Comparison of ENCODE assay signal across 9 mouse cellular contexts in genomic region chr15:102761745-102762378, GRCm38 (mm10). TPM values are rescaled to one million over a fixed set of nuclear protein-coding genes. Genes with fewer than 3 reads are reported as not detected.
DNase-seq lines count a peak whose midpoint lies in the region; ATAC-seq and TF ChIP-seq lines count a peak whose summit lies in the region.
"Had no signal": no experiment of that assay in that cellular context is flagged by ENCODE, and none has a peak within 500 bp of the region (broad histone marks: within the 10 kb centered on the region; RNA-seq: fewer than 3 reads in every experiment).

No protein-coding gene starts in this region.

- peak; percentile 31 for DNase-seq in thymus, postnatal 0 days (ENCODE audit: low spot score)
- DNase-seq in thymus, postnatal 14 days: no peak
- DNase-seq in naive thymus-derived CD4-positive, alpha-beta T cell, adult 2 months (ENCODE audit: low read depth): peak; percentile 26
- DNase-seq in thymus, adult 18-20 months: no peak

- TF ChIP-seq CTCF in bone marrow, adult 2 months (IDR thresholded peaks at IDR 0.05; ENCODE audit: control insufficient read depth, insufficient read depth, low read length): peak; percentile 47; the same call in 1 of the 2 replicates

- H3K27me3 ChIP-seq in forebrain, embryonic 12.5 days: peaks cover 70% of the 10 kb centered on the region
- peaks cover 23% of the 10 kb centered on the region for H3K27me3 ChIP-seq in intestine, embryonic 16.5 days (replicated peaks; ENCODE audit: control insufficient read depth, insufficient read depth, low read length)
- peaks cover 22% of the 10 kb centered on the region; the same call in 1 of the 2 replicates for H3K27me3 ChIP-seq in limb, embryonic 13.5 days

- H3K4me1 ChIP-seq in bone marrow, adult 2 months (ENCODE audit: control insufficient read depth, insufficient read depth, low read length): no peaks in the 10 kb centered on the region
- H3K4me1 ChIP-seq in forebrain, embryonic 12.5 days: peaks cover 9% of the 10 kb centered on the region
- H3K4me1 ChIP-seq in intestine, embryonic 16.5 days (ENCODE audit: control insufficient read depth, insufficient read depth, low read length): no peaks in the 10 kb centered on the region
- no peaks in the 10 kb centered on the region for H3K4me1 ChIP-seq in limb, embryonic 13.5 days
- H3K4me1 ChIP-seq: embryonic facial prominence, embryonic 13.5 days had no signal

- WGBS in bone marrow, adult 2 months: 7% methylated on average over 7 of the region's 7 CpGs
- 9% methylated on average over 7 of the region's 7 CpGs for WGBS in forebrain, embryonic 12.5 days
- WGBS in intestine, embryonic 16.5 days: 14% methylated on average over 7 of the region's 7 CpGs
- WGBS in limb, embryonic 13.5 days: 16% methylated on average over 7 of the region's 7 CpGs

- no peak overlapping the region for H3K27ac ChIP-seq in bone marrow, adult 2 months (ENCODE audit: control insufficient read depth, insufficient read depth, low read depth, low read length, poor library complexity)
- H3K27ac ChIP-seq in forebrain, embryonic 12.5 days: no peak overlapping the region
- no peak overlapping the region for H3K27ac ChIP-seq in intestine, embryonic 16.5 days (ENCODE audit: low read length)
- H3K27ac ChIP-seq in limb, embryonic 13.5 days: no peak overlapping the region
- H3K27ac ChIP-seq: embryonic facial prominence, embryonic 13.5 days had no signal

- H3K9ac ChIP-seq in forebrain, embryonic 12.5 days: no peak overlapping the region
- no peak overlapping the region for H3K9ac ChIP-seq in intestine, embryonic 16.5 days (ENCODE audit: low read depth, low read length)
- H3K9ac ChIP-seq in limb, embryonic 13.5 days: no peak overlapping the region
- H3K9ac ChIP-seq: embryonic facial prominence, embryonic 13.5 days had no signal

- H3K9me3 ChIP-seq in forebrain, embryonic 12.5 days: no peaks in the 10 kb centered on the region
- no peaks in the 10 kb centered on the region for H3K9me3 ChIP-seq in intestine, embryonic 16.5 days (ENCODE audit: control insufficient read depth, low read length)
- no peaks in the 10 kb centered on the region for H3K9me3 ChIP-seq in limb, embryonic 13.5 days
- H3K9me3 ChIP-seq: embryonic facial prominence, embryonic 13.5 days had no signal

- H3K36me3 ChIP-seq in forebrain, embryonic 12.5 days (replicated peaks): no peaks in the 10 kb centered on the region
- H3K36me3 ChIP-seq in intestine, embryonic 16.5 days (ENCODE audit: control insufficient read depth, insufficient read depth, low read length): no peaks in the 10 kb centered on the region
- no peaks in the 10 kb centered on the region for H3K36me3 ChIP-seq in limb, embryonic 13.5 days
- H3K36me3 ChIP-seq: embryonic facial prominence, embryonic 13.5 days had no signal

- peak; percentile 61 for ATAC-seq in forebrain, embryonic 12.5 days (ENCODE audit: low FRiP score)
- ATAC-seq in intestine, embryonic 16.5 days: peak; percentile 53
- peak; percentile 80 for ATAC-seq in limb, embryonic 13.5 days (ENCODE audit: low FRiP score, low read depth)

- no peak overlapping the region for H3K4me3 ChIP-seq in bone marrow, adult 2 months (replicated peaks; ENCODE audit: control insufficient read depth, low read depth, low read length)
- no peak overlapping the region for H3K4me3 ChIP-seq in forebrain, embryonic 12.5 days (replicated peaks)
- no peak overlapping the region for H3K4me3 ChIP-seq in intestine, embryonic 16.5 days (ENCODE audit: low read length)
- no peak overlapping the region for H3K4me3 ChIP-seq in limb, embryonic 13.5 days
- H3K4me3 ChIP-seq: embryonic facial prominence, embryonic 13.5 days had no signal

- no peak overlapping the region for H3K4me2 ChIP-seq in forebrain, embryonic 12.5 days
- no peak overlapping the region for H3K4me2 ChIP-seq in intestine, embryonic 16.5 days (ENCODE audit: low read depth, low read length)
- no peak overlapping the region for H3K4me2 ChIP-seq in limb, embryonic 13.5 days (replicated peaks)
- H3K4me2 ChIP-seq: embryonic facial prominence, embryonic 13.5 days had no signal

- no peak for TF ChIP-seq POLR2A in bone marrow, adult 2 months (IDR thresholded peaks at IDR 0.05; ENCODE audit: borderline replicate concordance, control insufficient read depth, low read depth, low read length)

RNA-seq across cellular contexts. Expression of gene Calcoco1, which starts 39.9 kb away (rescaled TPM):
- 55.9 and 58.4 TPM in 2 replicates for polyA plus RNA-seq in thymus, postnatal 0 days (2015; fragmentation: Nextera tagmentation; extraction: Ambion mirVana)
- polyA plus RNA-seq in bone marrow, adult 2 months (2011; ENCODE audit: insufficient read depth, insufficient read length, low replicate concordance, missing spikeins): 24.4 and 28.0 TPM in 2 replicates
- 38.8 and 42.7 TPM in 2 replicates for polyA plus RNA-seq in forebrain, embryonic 12.5 days (2016; fragmentation: Nextera tagmentation; extraction: Ambion mirVana)
- 26.5 and 27.0 TPM in 2 replicates for polyA plus RNA-seq in intestine, embryonic 16.5 days (2015; fragmentation: Nextera tagmentation; extraction: Ambion mirVana)
- polyA plus RNA-seq in limb, embryonic 13.5 days (2015; fragmentation: Nextera tagmentation; extraction: Ambion mirVana): 57.7 and 58.3 TPM in 2 replicates

Comparison
In these comparisons a context has a peak if more than half of its experiments do, and no peak if none do; other contexts are left out.
1. DNase-seq: peak in thymus, postnatal 0 days (single experiment) and naive thymus-derived CD4-positive, alpha-beta T cell, adult 2 months (single experiment); none in thymus, postnatal 14 days (single experiment) and thymus, adult 18-20 months (0 of 2).
2. Peak in every context shown above with its lines, with median percentiles within 50 percentile points of each other: ATAC-seq.